Mouse (Mus musculus): ENCODE data around the gene Nrxn2.

Gene Nrxn2

DNA sequence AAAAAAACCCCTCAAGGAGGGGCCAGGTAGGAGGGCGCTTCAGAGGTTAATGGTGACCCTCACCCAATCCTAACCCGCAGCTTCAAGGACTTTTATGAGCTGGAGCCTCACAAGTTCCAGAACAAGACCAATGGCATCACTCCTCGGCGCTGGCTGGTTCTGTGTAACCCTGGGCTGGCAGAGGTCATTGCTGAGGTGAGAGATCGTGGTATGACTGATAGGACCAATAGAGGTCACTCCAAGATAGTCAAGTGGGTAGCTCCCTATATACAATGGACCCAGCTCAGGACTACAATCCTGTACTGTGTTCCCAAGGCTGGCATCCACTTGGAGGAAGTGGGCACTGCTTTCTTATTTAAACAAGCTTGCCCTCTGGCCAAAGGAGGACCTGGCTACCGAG is 28.3 kb upstream of the Nrxn2 start:
- in situ Hi-C loops (cut with MboI; ENCODE audit: low sequenced_read_pairs), result no loop called here

DNA sequence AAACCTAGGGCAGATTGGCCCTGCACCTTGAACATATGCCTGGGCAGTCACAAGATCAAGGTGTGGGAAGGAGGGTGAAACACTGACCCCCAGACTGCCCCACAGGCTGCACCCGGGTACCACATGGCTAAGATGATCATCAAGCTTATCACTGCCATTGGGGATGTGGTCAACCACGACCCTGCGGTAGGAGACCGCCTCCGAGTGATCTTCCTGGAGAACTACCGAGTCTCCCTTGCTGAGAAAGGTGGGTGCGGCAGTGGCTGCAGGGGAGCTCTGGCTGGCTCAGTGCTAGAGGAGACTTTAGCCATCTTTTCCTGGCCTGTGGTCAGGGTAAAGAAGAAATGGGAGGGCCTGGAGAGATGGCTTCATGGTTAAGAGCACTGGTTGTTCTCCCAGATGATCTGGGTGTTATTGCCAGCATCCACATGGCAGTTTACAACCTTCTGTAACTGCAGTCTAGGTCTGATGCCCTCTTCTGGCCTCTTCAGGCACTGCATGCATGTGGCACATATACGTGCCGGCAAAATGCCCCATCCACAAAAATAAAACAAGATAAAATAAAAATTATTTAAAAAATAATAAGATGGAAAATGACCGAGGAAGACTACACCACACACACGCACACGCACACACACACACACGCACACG is 25.7 kb upstream of the Nrxn2 start:
- in situ Hi-C loops (cut with MboI; ENCODE audit: low sequenced_read_pairs), result no loop called here

GRCm38 (mm10) chr19:6393637-6394036 is 24.9 kb upstream of the Nrxn2 start:
- in situ Hi-C loops (cut with MboI; ENCODE audit: low sequenced_read_pairs), result no loop called here

DNA sequence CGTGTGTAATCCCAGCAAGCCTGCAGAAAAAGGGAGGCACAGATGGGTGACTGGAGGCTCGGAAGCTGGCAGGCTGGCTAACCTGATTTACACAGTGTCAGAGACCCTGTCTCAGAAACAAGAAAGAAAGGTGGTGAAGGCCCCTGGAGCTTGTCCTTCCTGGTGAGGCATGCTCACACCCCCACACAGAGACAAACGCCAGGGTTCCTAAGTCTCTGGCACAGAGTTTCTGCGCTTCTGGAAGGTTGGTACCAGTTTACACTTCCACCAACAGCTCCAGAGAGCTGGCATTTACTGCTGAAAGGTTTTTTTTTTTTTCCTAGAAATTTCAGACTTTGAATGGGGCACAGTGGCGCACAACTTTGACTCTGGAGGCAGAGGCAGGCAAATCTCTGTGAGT is 22.3 kb upstream of the Nrxn2 start:
- in situ Hi-C loops (cut with MboI; ENCODE audit: low sequenced_read_pairs), result no loop called here

DNA sequence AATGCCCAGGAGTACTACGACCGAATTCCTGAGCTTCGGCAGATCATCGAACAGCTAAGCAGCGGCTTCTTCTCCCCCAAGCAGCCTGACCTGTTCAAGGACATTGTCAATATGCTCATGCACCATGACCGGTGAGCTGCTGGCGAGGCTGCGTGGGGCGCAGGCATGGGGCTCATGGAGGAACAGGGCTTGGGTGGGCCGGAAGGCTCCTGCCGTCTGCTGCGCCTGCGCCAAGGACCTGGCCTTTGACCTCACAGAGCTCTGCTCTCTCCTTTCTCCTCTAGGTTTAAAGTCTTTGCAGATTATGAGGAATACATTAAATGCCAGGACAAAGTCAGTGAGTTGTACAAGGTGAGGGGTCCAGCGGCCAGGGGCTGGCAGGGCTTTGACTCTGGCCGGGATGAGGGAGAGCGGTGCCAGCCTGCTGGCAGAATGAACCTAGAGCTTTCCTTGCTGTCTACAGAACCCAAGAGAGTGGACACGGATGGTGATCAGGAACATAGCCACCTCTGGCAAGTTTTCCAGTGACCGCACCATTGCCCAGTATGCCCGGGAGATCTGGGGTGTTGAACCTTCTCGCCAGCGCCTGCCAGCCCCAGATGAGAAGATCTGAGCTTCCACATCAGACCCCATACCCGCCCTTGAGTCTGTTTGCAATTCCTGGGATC is 20.8 kb upstream of the Nrxn2 start:
- in situ Hi-C loops (cut with MboI; ENCODE audit: low sequenced_read_pairs), result no loop called here

DNA sequence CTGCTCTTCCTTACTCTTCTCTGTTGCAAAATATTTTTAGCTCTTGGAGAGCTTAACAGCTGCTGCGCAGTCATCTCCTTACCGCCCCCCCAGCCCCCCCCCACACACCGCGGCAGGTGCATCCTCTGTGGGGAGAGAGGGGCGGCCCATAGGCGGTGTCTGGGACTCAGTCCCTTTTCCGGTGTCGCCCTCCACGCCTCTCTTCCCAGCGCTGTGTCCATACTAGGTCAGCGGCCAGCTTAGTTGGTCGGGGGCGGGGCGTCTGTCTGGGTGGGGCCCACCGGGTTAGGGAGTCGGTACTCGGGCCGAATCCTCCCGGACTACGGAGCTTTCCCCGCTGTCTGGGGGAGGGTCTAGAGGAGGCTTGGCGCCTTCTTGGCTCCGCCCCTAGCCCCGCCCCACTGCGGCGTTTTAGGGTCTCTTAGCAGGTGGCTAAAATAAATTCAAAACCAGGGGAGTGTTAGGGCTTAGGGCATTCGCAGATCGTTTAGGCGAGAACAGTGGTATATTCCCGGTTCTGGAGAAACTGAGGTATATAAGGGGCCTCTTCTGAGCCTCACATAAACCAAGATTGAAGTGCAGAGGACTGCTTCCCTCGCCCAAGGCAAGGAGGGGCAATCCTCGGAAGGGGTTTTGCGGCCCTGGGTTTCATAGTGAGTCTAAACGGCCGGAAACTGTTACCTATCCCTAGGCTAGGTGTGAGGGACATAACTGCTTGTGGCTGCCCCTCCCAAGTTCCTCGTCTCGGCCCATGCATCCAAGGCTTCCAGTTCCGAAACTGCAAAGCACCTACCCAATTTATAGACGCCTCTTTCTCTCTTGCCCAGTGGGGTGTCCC is 19.9 kb upstream of the Nrxn2 start:
- in situ Hi-C loops (cut with MboI; ENCODE audit: low sequenced_read_pairs), result no loop called here

DNA sequence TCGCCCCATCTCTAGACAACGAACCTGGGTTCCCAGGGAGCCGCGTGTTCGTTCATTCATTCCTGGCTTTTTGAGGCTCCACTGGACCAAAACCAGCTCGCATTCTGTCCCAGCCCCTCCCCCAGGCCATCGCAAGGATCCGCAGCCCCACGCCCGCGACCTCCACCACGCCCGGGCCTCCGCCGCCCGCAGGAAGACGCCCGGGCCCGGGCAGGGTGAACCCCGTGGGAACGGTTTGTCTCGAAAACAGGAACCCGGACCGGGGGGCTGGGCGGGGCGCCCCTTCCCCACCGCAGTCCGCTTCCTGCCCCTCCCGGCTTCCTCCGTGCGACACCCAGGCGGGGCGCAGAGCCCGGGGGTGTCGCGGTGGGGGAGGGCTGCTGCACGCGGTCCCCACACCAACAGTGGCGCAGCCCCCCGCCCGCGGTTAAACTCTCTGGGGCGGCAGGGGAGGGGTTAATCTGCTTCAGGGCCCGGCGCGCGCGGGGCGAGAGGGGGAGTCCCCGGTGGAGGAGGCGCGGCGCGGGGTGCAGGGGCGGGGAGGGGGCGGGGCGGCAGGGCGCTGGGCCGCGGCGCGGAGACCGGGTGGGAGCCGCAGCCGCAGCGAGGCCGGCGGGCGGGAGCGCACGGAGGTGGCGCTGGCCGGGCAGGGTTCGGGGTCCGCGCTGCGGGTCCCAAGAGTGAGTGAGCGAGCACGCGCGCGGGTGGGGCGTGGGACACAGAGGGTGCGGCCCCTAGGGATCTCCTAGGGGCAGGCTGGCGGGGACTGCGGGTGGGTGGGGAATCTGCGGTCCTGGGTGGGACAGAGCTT is 19.0 kb upstream of the Nrxn2 start, which contains the start of gene Rasgrp2:
Gene Rasgrp2, plus strand, starts transcription at position 56 of the 811 bp plus-strand sequence.
- in situ Hi-C loops (cut with MboI; ENCODE audit: low sequenced_read_pairs), result no loop called here

- in situ Hi-C loops (cut with MboI; ENCODE audit: low sequenced_read_pairs), result no loop called here
Observed at GRCm38 (mm10) chr19:6400096-6401086, 18.1 kb upstream of the Nrxn2 start.

DNA sequence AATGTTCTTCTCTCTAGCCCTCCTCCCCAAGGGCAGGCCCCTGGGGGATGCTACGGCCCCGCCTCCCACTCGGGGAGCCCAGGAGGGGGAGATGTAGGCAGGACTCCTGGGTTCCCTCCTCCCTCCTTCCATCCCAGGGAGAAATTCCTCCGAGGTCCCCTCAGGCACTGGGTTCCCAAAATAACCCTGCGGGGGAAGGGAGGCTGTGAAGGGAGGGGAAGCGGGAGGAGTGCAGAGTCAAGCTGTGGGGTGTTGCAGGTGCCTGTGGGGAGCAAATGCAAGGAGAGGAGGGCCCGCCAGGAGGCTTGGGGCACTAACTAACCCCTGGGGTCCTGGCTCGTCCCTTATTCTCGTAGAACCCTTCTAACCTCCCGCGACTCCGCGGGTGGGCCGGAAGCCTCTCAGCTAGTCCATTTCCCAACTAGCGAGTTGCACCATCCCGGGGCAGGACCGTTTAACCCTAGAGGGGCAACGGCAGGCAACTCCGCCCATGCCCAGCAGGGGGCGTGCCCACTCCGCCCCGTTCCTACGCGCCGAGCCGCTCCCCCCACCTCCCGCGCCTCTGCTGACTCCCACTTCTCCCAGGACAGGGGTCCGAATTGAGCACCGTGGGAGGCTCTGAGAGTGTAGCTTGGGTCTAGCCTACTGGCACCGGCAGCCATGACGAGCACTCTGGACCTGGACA is 17.3 kb upstream of the Nrxn2 start:
- in situ Hi-C loops (cut with MboI; ENCODE audit: low sequenced_read_pairs), result no loop called here

DNA sequence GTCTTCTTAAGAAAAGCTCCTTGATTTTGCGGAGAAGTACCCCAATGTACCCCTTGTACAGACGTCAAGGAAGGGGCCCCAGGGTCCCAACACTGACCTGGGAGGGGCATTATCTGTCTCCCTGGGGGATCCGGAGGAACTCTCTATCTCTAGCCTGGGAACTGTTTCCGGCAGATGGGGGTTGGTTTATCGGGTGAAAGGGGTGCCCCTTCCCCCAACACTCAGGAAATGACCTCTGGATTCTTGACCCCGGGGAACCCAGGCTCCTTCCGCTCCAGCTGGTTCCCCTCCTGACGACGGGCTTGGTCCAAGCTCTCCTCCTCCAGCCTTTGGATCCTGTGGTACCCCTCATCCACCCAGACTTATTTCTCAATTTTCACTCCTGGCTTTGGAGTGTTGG is 16.6 kb upstream of the Nrxn2 start:
- in situ Hi-C loops (cut with MboI; ENCODE audit: low sequenced_read_pairs), result no loop called here

GRCm38 (mm10) chr19:6403869-6404268 is 14.7 kb upstream of the Nrxn2 start:
- in situ Hi-C loops (cut with MboI; ENCODE audit: low sequenced_read_pairs), result no loop called here

- in situ Hi-C loops (cut with MboI; ENCODE audit: low sequenced_read_pairs), result no loop called here
Observed at GRCm38 (mm10) chr19:6405433-6405832, 13.1 kb upstream of the Nrxn2 start.

DNA sequence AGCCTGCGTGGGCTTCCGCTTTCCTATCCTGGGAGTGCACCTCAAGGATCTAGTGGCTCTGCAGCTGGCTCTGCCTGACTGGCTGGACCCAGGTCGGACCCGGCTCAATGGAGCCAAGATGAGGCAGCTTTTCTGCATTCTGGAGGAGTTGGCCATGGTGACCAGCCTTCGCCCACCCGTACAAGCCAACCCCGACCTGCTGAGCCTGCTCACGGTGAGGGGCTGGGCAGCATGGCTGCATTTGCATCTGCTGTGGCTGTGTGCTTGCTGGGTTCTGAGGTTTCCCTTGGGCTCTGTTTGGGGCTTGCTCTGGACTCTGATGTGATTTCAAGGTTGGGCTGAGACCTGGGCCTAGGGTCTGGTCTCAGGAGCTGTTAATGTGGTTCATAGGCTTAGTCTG is 11.4 kb upstream of the Nrxn2 start:
- in situ Hi-C loops (cut with MboI; ENCODE audit: low sequenced_read_pairs), result no loop called here

DNA sequence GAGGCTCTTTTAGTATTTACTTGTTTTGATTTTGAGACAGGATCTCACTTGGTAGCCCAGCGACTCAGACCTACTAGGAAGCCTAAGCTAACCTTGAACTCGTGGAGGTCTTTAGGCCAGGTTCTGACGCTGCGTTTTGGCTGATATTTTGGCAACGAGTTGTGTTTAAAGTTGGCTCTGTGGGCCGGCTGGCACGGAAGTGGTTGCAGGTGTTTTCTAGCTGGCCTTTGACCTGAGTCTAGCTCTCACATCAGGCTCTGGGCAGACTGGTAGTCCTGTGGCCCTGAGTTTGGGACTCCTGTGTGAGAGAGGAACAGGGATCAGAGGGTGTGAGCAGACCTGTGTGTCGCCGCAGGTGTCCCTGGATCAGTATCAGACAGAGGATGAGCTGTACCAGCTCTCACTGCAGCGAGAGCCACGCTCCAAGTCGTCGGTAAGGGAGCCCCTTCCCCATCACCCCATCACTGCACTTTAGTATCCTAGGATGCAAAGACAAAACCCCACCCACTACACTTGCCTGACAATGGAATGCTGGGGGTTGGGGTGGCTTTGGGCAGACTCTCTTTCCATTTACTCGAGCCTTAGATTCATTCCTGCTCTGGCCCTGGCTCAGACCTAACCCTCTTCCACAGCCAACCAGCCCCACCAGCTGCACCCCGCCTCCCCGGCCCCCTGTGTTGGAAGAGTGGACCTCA is 10.6 kb upstream of the Nrxn2 start:
- in situ Hi-C loops (cut with MboI; ENCODE audit: low sequenced_read_pairs), result no loop called here

GRCm38 (mm10) chr19:6408749-6409148 is 9.8 kb upstream of the Nrxn2 start:
- in situ Hi-C loops (cut with MboI; ENCODE audit: low sequenced_read_pairs), result no loop called here

DNA sequence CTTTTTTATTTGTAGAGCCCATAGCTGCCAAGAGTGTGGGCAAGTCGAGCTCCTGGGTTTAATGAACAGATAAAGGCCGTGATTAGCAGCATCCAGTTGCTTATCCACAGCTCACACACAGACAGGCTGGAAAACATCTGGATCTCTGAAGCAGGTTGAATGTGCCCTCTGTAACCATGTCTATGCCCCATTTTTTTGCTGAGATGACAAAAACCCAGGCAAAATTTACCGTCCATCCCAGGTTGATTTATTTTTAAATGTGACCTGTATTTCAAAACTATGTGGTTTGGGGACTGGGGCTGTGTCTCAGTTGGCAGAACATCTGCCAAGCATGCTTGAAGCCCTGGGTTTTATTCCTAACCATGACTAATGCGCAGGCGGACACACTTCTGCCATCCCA is 9.4 kb upstream of the Nrxn2 start:
- in situ Hi-C loops (cut with MboI; ENCODE audit: low sequenced_read_pairs), result no loop called here

- in situ Hi-C loops (cut with MboI; ENCODE audit: low sequenced_read_pairs), result no loop called here
Observed at GRCm38 (mm10) chr19:6409936-6410335, 8.6 kb upstream of the Nrxn2 start.

DNA sequence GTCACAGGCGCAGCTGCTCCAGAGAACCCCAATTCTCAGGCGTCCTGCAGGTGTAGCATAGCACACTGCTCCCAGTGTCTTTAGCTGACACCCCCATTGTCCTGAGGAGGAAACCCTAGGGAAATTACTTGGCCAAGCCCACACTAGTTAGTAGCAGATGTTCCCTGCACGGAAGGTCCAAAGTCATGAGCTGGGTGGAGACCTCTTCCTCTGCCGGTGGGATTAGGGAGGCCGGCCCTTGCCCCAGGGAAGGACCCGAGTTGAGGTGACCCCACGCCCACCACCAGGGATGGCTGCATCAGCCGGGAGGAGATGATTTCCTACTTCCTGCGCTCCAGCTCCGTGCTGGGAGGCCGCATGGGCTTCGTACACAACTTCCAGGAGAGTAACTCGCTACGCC is 5.7 kb upstream of the Nrxn2 start:
- in situ Hi-C loops (cut with MboI; ENCODE audit: low sequenced_read_pairs), result no loop called here

DNA sequence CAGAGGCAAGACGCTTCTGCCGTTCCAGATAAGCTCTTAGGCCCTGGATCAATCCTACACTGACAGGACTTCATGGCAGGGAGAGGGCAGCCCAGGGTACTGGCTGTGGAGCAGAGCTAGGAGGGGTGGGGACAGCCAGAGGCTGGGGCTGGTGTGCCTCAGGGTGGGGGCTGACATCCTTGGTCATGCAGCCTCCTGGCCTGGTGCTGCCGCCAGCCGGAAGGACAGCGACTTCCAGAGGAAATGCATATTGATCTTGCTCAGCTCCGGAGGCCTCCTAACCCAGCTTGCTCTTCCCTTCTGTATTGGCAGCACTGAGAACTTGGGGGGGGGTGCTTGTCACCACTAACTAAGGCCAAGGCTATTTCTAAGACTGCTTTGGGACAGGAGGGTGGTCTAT is 3.1 kb upstream of the Nrxn2 start:
- in situ Hi-C loops (cut with MboI; ENCODE audit: low sequenced_read_pairs), result no loop called here
